Mouse (Mus musculus) B cell, adult 2 months (primary cell): ENCODE results near the gene Gabbr1.
A peak's percentile ranks its signal among the peaks of the same experiment; 100 is the strongest.

ENCODE experiments used
- DNase-seq, 2 experiments: peaks; one replicate each; pipeline ENCODE4 v3.0.0; 2022

Gabbr1 gene

GRCm38 (mm10) chr17:37044651-37045244, 1.0 kb upstream of the Gabbr1 start:
- no peak for DNase-seq

DNA sequence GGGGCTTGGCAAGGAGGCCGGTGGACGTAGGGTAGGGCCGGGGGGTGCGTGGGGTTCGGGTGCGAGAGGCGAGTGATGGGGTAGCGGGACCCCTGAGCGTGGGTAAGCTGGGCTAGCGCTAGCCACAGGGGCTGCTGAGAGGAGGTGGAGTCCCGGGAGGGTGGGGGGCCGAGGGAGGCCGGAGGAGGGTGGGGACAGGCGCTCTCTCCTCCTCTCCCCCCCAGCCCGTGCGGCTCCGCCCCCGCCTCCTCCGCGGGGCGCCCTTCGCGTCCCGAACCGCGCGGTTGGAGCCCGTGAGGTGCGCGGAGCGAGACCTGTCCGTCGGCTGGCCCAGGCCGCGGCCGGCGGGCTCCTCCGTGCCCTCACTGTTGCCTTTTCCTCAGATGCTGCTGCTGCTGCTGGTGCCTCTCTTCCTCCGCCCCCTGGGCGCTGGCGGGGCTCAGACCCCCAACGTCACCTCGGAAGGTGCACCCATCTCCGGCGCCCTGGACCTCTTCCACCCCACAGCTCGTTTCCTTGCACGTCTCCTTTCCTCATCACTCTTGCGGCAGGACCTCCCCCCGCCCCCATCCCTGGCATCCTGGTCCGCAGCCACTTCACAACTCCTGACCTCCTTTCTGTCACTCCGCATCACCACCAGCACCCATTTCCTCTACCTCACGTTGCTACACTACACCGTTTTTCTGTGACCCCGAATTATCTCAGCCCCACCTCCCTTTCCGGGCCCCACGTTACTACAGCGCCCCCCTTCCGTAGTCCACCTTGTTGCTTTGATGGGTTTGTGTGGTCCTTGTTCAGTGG, 746 bp downstream of the Gabbr1 start:
- DNase-seq: peak; percentile 42 to 48

DNA sequence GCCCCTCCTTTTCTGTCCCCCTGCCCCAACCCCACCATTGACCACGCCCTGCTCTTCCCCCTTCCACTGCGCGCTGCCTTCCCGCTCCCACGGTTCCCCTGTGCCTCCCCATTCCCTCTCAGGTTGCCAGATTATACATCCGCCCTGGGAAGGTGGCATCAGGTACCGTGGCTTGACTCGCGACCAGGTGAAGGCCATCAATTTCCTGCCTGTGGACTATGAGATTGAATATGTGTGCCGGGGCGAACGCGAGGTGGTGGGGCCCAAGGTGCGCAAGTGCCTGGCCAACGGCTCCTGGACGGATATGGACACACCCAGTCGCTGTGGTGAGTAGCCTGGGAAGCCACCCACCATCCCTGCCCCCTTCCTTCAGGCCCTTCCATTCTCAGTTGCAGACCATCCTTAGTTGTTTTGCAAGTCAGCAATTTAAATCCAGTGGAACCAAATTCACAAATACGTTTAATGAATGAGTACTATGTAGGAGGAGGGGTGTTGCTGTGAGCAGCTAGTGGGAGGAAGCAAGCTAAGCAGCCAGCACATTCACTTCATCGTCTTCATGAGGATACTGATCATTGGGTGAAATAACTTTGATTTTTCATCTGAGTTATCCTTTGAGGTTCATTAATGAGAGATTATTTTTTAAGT, 1.7 kb downstream of the Gabbr1 start:
- DNase-seq: no peak

DNA sequence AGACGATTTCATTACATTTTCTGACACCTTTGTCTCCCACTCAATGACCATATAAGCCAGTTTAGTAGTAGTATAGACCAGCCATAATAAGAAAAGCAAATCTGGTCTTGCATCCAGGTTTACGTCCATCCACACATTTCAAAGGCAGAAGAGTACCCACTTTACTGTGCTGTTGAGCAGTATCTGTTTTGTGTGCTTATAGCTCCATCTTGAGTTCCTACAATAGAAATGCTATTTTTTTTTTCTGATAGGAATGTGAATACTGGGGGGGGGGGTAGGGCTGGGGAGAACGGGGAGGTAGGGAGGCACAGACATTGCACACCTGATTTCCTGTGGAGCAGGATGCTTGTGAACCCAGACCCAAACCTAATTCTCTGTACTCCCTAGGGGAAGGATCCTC, 2.2 kb downstream of the Gabbr1 start:
- DNase-seq: no peak

DNA sequence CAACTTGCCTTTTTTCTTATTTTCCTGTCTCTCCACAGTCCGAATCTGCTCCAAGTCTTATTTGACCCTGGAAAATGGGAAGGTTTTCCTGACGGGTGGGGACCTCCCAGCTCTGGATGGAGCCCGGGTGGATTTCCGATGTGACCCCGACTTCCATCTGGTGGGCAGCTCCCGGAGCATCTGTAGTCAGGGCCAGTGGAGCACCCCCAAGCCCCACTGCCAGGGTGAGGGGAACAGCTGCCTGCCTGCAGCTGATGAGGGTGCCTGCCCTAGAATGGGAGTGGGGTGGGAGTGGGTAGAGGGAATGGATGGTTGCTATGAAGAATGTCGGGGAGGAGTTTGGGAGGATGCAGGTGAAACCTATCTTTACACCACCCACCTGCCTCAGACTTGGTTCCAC, 2.6 kb downstream of the Gabbr1 start:
- no peak for DNase-seq

DNA sequence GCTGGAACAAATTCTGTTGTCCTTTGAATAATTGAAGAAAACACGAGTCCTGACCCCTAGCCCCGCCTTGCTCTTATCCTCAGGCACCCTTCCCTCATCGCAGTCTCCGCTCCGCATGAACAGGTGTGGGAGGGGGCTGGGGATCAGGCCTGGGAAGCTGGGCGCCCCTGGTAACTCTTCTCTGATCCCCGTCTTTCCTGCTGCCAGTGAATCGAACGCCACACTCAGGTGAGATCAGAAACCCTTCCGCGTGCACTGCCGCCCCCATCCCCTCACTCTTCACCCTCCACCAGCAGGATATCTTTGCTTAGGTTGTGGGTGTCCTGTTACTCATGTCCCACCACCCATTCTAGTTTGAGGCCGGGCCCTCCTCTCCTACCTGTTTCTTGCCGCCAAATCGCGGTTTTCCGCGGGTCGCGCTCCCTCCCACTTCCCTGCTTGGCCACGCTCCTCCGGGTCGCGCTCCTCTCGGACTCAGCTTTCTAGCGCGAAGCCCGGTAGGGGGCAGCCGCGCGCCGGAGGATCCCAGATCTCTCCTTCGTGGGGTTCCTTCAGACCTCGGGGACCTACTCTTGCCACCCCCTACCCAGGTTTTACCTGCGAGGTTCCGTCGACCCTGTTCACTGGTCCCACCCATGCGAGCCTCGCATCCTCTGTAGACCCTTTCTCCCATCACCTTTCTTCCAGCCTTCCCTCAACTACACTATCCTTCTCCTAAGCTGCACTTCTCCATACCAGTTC, 4.0 kb downstream of the Gabbr1 start:
- DNase-seq: peak; percentile 48 to 59

DNA sequence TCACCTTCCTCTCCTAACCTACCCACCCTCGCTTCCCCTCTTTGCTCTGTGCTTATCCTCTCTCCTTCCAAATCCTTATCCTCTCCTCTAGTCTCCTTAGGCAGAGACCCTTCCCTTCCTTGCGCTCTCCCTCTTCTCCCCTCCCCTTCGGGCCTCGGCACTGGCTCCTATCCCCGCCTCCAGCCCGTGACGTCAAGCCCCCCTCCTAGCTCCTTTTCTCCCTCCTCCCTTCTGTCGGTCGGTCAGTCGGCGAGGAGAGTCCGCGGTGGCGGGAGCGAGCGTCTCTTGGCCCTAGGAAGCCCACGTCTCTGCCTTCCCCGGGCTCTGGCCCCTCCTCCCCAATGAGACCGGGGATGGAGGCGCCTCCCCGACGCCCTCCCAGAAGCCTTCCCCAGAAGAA, 4.6 kb downstream of the Gabbr1 start:
- DNase-seq: peak; percentile 21 to 24

DNA sequence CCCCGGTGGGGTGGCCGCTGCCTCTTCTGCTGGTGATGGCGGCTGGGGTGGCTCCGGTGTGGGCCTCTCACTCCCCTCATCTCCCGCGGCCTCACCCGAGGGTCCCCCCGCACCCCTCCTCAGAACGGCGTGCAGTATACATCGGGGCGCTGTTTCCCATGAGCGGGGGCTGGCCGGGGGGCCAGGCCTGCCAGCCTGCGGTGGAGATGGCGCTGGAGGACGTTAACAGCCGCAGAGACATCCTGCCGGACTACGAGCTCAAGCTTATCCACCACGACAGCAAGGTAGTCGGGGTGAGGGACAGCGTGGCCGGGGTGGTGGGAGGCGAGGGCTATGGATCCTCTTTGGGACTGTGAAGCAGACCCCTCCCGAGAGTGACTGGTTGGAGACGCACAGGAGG, 5.1 kb downstream of the Gabbr1 start:
- DNase-seq: no peak

DNA sequence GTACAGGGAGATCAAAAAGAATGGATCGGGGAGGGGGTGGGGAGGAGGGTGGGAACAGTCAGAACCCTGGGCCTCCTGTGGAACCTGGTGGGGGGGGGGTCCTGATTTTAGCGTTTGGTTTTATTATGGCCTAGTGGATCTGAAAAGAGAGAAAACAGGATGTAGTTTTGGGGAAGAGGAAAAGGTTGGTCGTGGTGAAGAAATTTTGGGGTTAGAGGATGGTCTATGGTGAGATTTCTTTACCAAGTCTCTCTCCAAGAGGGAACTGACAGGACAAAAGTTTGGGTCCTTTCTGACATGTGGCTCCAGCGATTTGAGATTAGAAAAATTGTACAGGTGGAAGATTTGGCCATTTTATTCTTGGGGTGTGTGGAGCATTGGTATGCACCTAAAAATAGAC, 6.0 kb downstream of the Gabbr1 start:
- no peak for DNase-seq

- DNase-seq: no peak
Measured at GRCm38 (mm10) chr17:37056957-37057356, 11.2 kb downstream of the Gabbr1 start.

GRCm38 (mm10) chr17:37061435-37061834, 15.7 kb downstream of the Gabbr1 start:
- DNase-seq: no peak

DNA sequence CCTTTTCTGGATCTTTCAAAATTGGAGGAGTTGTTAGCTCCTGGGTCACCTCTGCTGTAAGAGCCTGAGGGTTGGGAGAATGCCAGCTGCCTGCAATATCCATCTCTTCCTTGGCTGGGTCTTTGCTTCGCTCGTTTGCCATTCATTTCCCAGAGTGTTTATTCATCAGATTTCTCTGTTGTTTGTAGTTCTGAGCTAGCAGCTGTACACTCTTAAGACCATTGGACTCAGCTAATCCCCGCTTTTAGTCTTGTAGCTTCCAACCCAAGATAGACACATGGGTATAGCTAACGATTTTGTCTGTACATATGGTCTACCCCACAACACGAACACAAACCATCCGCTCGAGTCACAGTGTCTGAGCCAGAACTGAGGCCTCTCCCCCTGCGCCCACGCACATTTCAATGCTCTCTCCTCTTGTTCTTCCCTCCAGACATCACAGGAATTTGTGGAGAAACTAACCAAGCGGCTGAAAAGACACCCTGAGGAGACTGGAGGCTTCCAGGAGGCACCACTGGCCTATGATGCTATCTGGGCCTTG, 16.4 kb downstream of the Gabbr1 start:
- no peak for DNase-seq

- DNase-seq: no peak
Measured at GRCm38 (mm10) chr17:37063063-37063462, 17.3 kb downstream of the Gabbr1 start.

- no peak for DNase-seq
Measured at GRCm38 (mm10) chr17:37063686-37064495, 18.1 kb downstream of the Gabbr1 start.

DNA sequence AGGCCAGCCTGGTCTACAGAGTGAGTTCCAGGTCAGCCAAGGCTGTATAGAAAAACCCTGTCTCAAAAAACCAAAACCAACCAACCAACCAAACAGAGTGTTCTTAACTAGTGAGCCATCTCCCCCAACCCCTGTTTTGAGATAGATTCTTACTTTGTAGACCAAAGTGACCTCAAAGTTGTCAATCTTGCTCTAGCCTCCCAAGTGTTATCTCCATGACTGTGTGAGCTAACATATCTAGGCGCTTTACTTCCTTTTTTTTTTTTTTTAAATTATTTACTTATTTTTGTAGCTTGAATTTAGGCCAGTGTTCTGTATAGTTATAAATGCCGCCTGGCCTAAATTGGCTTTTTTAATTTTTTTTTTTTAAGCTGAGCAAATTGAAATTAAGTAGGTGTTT, 20.2 kb downstream of the Gabbr1 start:
- DNase-seq: no peak

GRCm38 (mm10) chr17:37067861-37068260, 22.1 kb downstream of the Gabbr1 start:
- DNase-seq: no peak

GRCm38 (mm10) chr17:37070121-37070520, 24.4 kb downstream of the Gabbr1 start:
- no peak for DNase-seq

- DNase-seq: no peak
Measured at GRCm38 (mm10) chr17:37072080-37072729, 26.4 kb downstream of the Gabbr1 start.

DNA sequence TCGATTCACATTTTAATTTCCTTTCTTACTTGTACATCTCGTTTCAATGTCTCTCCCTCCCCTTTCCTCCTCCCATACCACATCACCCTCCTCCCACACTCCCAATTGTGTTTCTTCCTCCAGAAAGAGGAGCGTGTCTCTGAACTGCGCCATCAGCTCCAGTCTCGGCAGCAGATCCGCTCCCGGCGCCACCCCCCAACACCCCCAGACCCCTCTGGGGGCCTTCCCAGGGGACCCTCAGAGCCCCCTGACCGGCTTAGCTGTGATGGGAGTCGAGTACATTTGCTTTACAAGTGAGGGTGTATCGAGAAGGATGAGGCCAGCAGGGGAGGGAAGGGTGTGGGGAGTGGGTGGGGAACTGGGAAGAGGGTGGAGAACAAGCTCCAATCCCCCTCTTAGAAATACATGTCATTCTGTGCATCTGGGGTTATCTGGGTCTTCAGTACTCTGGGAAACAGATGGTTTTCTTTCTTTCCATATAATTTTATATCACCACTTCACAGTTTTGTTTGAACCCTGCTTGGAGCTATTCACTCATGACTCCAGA, 27.0 kb downstream of the Gabbr1 start:
- DNase-seq: no peak

GRCm38 (mm10) chr17:37075181-37075580, 29.4 kb downstream of the Gabbr1 start:
- DNase-seq: no peak

DNA sequence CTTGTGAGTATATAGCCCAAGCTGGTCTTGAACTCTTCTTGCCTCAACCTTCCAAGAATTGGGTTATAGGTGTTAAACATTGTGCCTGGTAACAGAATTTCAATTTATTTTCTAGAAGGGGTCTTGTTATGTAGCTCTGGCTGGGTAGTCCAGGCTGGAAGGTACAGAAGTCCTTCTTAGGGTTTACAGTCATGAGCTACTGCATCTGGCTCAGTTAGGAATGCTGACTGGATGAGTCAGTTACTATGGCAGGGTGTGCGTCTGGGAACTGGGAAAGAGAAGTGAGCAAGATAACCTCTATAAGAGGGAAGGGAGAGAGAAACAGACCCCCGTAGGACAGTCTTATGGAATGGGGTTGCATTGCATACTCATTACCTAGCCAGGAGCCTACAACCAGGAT, 30.0 kb downstream of the Gabbr1 start:
- DNase-seq: no peak
